ENCODE assay signal across 11 mouse cellular contexts in genomic region chr11:118234929-118235328, GRCm38 (mm10). TPM values are rescaled to one million over a fixed set of nuclear protein-coding genes. Genes with fewer than 3 reads are reported as not detected.
DNase-seq lines count a peak whose midpoint lies in the region; ATAC-seq and TF ChIP-seq lines count a peak whose summit lies in the region.
"Had no signal": no experiment of that assay in that cellular context is flagged by ENCODE, and none has a peak within 500 bp of the region (broad histone marks: within the 10 kb centered on the region; RNA-seq: fewer than 3 reads in every experiment).

No protein-coding gene starts in this region.

- TF ChIP-seq POLR2A in spleen, adult 2 months (IDR thresholded peaks at IDR 0.05; ENCODE audit: low read depth, low read length), result no peak

- no peaks in the 10 kb centered on the region for H3K27me3 ChIP-seq in heart, embryonic 10.5 days (ENCODE audit: insufficient read depth, poor library complexity, severe bottlenecking)
- no peaks in the 10 kb centered on the region for H3K27me3 ChIP-seq in kidney, embryonic 16.5 days (ENCODE audit: insufficient read depth, low read length)
- H3K27me3 ChIP-seq in spleen, adult 2 months (ENCODE audit: control insufficient read depth, insufficient read depth, low read length), result no peaks in the 10 kb centered on the region
- no peaks in the 10 kb centered on the region for H3K27me3 ChIP-seq in stomach, postnatal 0 days (ENCODE audit: control insufficient read depth, insufficient read depth, low read length)
- H3K27me3 ChIP-seq: neural tube, embryonic 15.5 days had no signal

- TF ChIP-seq CTCF in spleen, adult 2 months (IDR thresholded peaks at IDR 0.05; ENCODE audit: extremely low read depth, insufficient read depth, insufficient read length, insufficient replicate concordance), result no peak
- TF ChIP-seq CTCF in stomach, postnatal 0 days (IDR thresholded peaks at IDR 0.05; ENCODE audit: low read depth), result no peak

- TF ChIP-seq EP300 in stomach, postnatal 0 days (optimal IDR thresholded peaks at IDR 0.05), result no peak

- H3K36me3 ChIP-seq in heart, embryonic 10.5 days, result no peaks in the 10 kb centered on the region
- H3K36me3 ChIP-seq in kidney, embryonic 16.5 days (ENCODE audit: insufficient read depth, low read length), result no peaks in the 10 kb centered on the region
- H3K36me3 ChIP-seq in spleen, adult 2 months (ENCODE audit: control insufficient read depth, insufficient read depth, low read length), result no peaks in the 10 kb centered on the region
- no peaks in the 10 kb centered on the region for H3K36me3 ChIP-seq in stomach, postnatal 0 days (ENCODE audit: control insufficient read depth, insufficient read depth, low read length)
- H3K36me3 ChIP-seq: neural tube, embryonic 15.5 days had no signal

- no peak for DNase-seq in heart, embryonic 10.5 days (ENCODE audit: low spot score)
- no peak for DNase-seq in heart, adult 8-10 months (ENCODE audit: low spot score)
- no peak for DNase-seq in kidney, adult 8-10 months
- no peak for DNase-seq in spleen, adult 2 months (ENCODE audit: low read depth in 1 of 2, low spot score in 2 of 2)
- DNase-seq in spleen, postnatal 4 days (ENCODE audit: low spot score in 2 of 2), result no peak
- no peak for DNase-seq in stomach, postnatal 0 days (ENCODE audit: low spot score)
- no peak for DNase-seq in yolk sac, embryonic 10.5 days (ENCODE audit: low spot score)
- DNase-seq: cerebellum, postnatal 25 days; forebrain, postnatal 0 days had no signal

- H3K4me1 ChIP-seq in heart, embryonic 10.5 days, result peaks cover 61% of the 10 kb centered on the region
- H3K4me1 ChIP-seq in kidney, embryonic 16.5 days (ENCODE audit: insufficient read depth, low read length), result peaks cover 48% of the 10 kb centered on the region
- H3K4me1 ChIP-seq in spleen, adult 2 months (ENCODE audit: control insufficient read depth, insufficient read depth, insufficient read length), result peaks cover 68% of the 10 kb centered on the region; the same call in 1 of the 2 replicates
- peaks cover 4% of the 10 kb centered on the region; the same call in 1 of the 2 replicates for H3K4me1 ChIP-seq in stomach, postnatal 0 days (replicated peaks; ENCODE audit: control insufficient read depth, insufficient read depth)

- 72% methylated on average over 7 of the region's 7 CpGs for WGBS in heart, embryonic 10.5 days
- 68% methylated on average over 7 of the region's 7 CpGs for WGBS in kidney, embryonic 16.5 days
- WGBS in spleen, adult 2 months, result 66% methylated on average over 7 of the region's 7 CpGs
- 79% methylated on average over 7 of the region's 7 CpGs for WGBS in stomach, postnatal 0 days

- peak overlapping the region; percentile 69; the same call in 1 of the 2 replicates for H3K27ac ChIP-seq in heart, embryonic 10.5 days
- no peak overlapping the region for H3K27ac ChIP-seq in kidney, embryonic 16.5 days (ENCODE audit: low read length)
- peak overlapping the region; percentile 48 for H3K27ac ChIP-seq in spleen, adult 2 months (ENCODE audit: insufficient read depth, low read length)
- peak overlapping the region; percentile 49 for H3K27ac ChIP-seq in stomach, postnatal 0 days (replicated peaks)
- H3K27ac ChIP-seq: neural tube, embryonic 15.5 days had no signal

- 0 out of 2 replicates have a peak overlapping the region, but pooled peaks have one; percentile 14 for H3K9ac ChIP-seq in kidney, embryonic 16.5 days (replicated peaks; ENCODE audit: low read length)
- no peak overlapping the region for H3K9ac ChIP-seq in stomach, postnatal 0 days (ENCODE audit: low read length)
- H3K9ac ChIP-seq: forebrain, postnatal 0 days; neural tube, embryonic 15.5 days had no signal

- ATAC-seq in kidney, embryonic 16.5 days (ENCODE audit: low FRiP score, low TSS enrichment), result no peak
- no peak for ATAC-seq in stomach, postnatal 0 days (ENCODE audit: low FRiP score, low TSS enrichment)
- ATAC-seq: forebrain, postnatal 0 days had no signal

- no peak overlapping the region for H3K4me3 ChIP-seq in heart, embryonic 10.5 days
- H3K4me3 ChIP-seq in kidney, embryonic 16.5 days (ENCODE audit: low read length), result no peak overlapping the region
- H3K4me3 ChIP-seq in spleen, adult 2 months (ENCODE audit: extremely low read depth, insufficient read depth, insufficient read length), result no peak overlapping the region
- no peak overlapping the region for H3K4me3 ChIP-seq in stomach, postnatal 0 days (ENCODE audit: low read depth, low read length)
- H3K4me3 ChIP-seq: neural tube, embryonic 15.5 days had no signal

- H3K9me3 ChIP-seq in heart, embryonic 10.5 days, result no peaks in the 10 kb centered on the region
- H3K9me3 ChIP-seq in kidney, embryonic 16.5 days (ENCODE audit: low read length), result no peaks in the 10 kb centered on the region
- H3K9me3 ChIP-seq in stomach, postnatal 0 days (ENCODE audit: control insufficient read depth, low read length), result no peaks in the 10 kb centered on the region
- H3K9me3 ChIP-seq: neural tube, embryonic 15.5 days had no signal

- no peak overlapping the region for H3K4me2 ChIP-seq in kidney, embryonic 16.5 days (replicated peaks; ENCODE audit: low read depth, low read length)
- H3K4me2 ChIP-seq in stomach, postnatal 0 days (replicated peaks; ENCODE audit: low read depth), result no peak overlapping the region
- H3K4me2 ChIP-seq: neural tube, embryonic 15.5 days had no signal

RNA-seq across cellular contexts. Expression of gene Cyth1, which starts 13.5 kb away (rescaled TPM):
- polyA plus RNA-seq in heart, embryonic 10.5 days (2016; fragmentation: Nextera tagmentation; extraction: Ambion mirVana), result 15.5 and 15.6 TPM in 2 replicates
- 10 to 100 TPM; 34.5 to 56.9 (median 50.9) TPM for total RNA-seq in heart, adult 8-10 months (2022)
- polyA plus RNA-seq in kidney, embryonic 16.5 days (2015; fragmentation: Nextera tagmentation; extraction: Ambion mirVana), result 17.9 and 18.2 TPM in 2 replicates
- 47.7 and 57.3 TPM in 2 replicates for polyA plus RNA-seq in spleen, adult 2 months (2012; rRNA removed)
- 13.1 and 13.3 TPM in 2 replicates for polyA plus RNA-seq in stomach, postnatal 0 days (2015; fragmentation: Nextera tagmentation; extraction: Ambion mirVana)

RNA-seq across cellular contexts. Expression of gene Usp36, which starts 55.1 kb away (rescaled TPM):
- polyA plus RNA-seq in heart, embryonic 10.5 days (2016; fragmentation: Nextera tagmentation; extraction: Ambion mirVana), result 19.5 and 22.4 TPM in 2 replicates
- 10 to 100 TPM; 13.2 to 14.5 (median 13.9) TPM for total RNA-seq in heart, adult 8-10 months (2022)
- 21.4 and 24.8 TPM in 2 replicates for polyA plus RNA-seq in kidney, embryonic 16.5 days (2015; fragmentation: Nextera tagmentation; extraction: Ambion mirVana)
- polyA plus RNA-seq in spleen, adult 2 months (2012; rRNA removed), result 20.9 and 25.3 TPM in 2 replicates
- polyA plus RNA-seq in stomach, postnatal 0 days (2015; fragmentation: Nextera tagmentation; extraction: Ambion mirVana), result 8.1 and 8.9 TPM in 2 replicates
